Mouse (Mus musculus) small intestine, adult 2 months (tissue): ENCODE measurements around the gene Ttc25. TPM values are rescaled to one million over a fixed set of nuclear protein-coding genes. Genes with fewer than 3 reads are reported as not detected.

Source experiments
- H3K27ac ChIP-seq: fragments of 200-500 bp; 2 replicates; pipeline ENCODE4 v1.5.1; 2012; ENCODE audit warnings: low read depth, low read length, control low read depth, inconsistent platforms; ENCODE audit not compliant: insufficient read depth
- H3K27me3 ChIP-seq: fragments of 200-500 bp; 2 replicates; pipeline ENCODE4 v1.6.1; 2012; ENCODE audit warnings: mild to moderate bottlenecking, moderate library complexity, low read length, inconsistent platforms; ENCODE audit not compliant: control insufficient read depth, insufficient read depth
- H3K36me3 ChIP-seq: fragments of 200-500 bp; 2 replicates; pipeline ENCODE4 v1.6.1; 2012; ENCODE audit warnings: mild to moderate bottlenecking, low read length, control low read depth, inconsistent platforms; ENCODE audit not compliant: control insufficient read depth, insufficient read depth
- H3K4me1 ChIP-seq: fragments of 200-500 bp; 2 replicates; pipeline ENCODE4 v1.6.1; 2012; ENCODE audit warnings: low read length, inconsistent platforms, mixed read lengths; ENCODE audit not compliant: control insufficient read depth, insufficient read depth, insufficient read length
- H3K4me3 ChIP-seq: fragments of 200-500 bp; 2 replicates; pipeline ENCODE4 v1.5.1; 2012; ENCODE audit warnings: low read depth, mild to moderate bottlenecking, control low read depth, inconsistent platforms, low read length, moderate library complexity
- CTCF ChIP-seq: fragments of 200-500 bp; IDR thresholded peaks from 2 replicates; pipeline ENCODE4 v1.5.1; 2012; ENCODE audit warnings: low read depth, mild to moderate bottlenecking, control low read depth, inconsistent platforms, low read length, moderate library complexity, mixed read lengths; ENCODE audit not compliant: insufficient replicate concordance, insufficient read length; ENCODE audit errors: extremely low read depth
- POLR2A ChIP-seq: fragments of 200-500 bp; IDR thresholded peaks from 2 replicates; pipeline ENCODE4 v1.6.1; 2012; ENCODE audit warnings: low read depth, mild to moderate bottlenecking, control low read depth, inconsistent platforms, low read length, moderate library complexity
- WGBS: fragments of 180-500 bp; shearing (Covaris S2); methylation state at CpG from one replicate; pipeline ENCODE4 v1.1.7; 2018; 5-methylcytosine and 5-hydroxymethylcytosine counted together
- polyA plus RNA-seq: library from polyadenylated mRNA; depleted of rRNA; stranded (reverse); fragments of >200 nt; gene quantifications from 2 replicates; pipeline ENCODE4 v1.2.3, GENCODE M21; 2012; rRNA removed

Gene Ttc25
- polyA plus RNA-seq = 0.01 and 0.09 TPM in 2 replicates

GRCm38 (mm10) chr11:100544832-100545745, at the start of gene Ttc25:
Gene Ttc25 (plus strand): TSS chr11:100545607.
- Histone ChIP-seq H3K4me3 (peak within 1 kb of the TSS; percentile 49), H3K36me3 (no peaks in the 10 kb centered on the region), H3K27ac (peak within 1 kb of the TSS; percentile 10; the same call in 1 of the 2 replicates), H3K4me1 (peaks cover 4% of the 10 kb centered on the region; the same call in 1 of the 2 replicates), H3K27me3 (no peaks in the 10 kb centered on the region)
- 5% methylated on average over 28 of the region's 28 CpGs for WGBS
- TF ChIP-seq POLR2A = peak; percentile 34; the same call in 1 of the 2 replicates
- no peak for TF ChIP-seq CTCF

DNA sequence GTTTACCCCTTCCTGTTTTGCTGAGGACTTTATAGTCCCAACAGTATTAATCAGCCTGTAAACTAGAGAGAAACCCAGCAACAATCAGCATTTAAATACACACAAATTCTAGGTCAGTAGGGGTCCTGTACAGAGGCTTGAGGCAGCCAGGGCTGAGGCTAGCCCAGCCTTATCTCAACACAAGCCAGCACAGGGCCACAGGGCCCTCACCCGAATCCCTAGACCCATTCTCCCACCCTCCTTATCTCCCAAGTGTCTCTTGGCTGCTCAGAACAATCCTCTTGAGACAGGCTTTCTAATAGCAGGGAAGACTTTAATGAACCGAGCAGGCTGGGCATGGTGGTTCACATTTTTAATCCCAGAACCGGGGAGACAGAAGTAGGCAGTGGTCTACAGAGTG, 45.2 kb upstream of the Ttc25 start:
- 77% methylated on average over 3 of the region's 3 CpGs for WGBS
- peaks cover 86% of the 10 kb centered on the region for H3K36me3 ChIP-seq
- no peak overlapping the region for H3K27ac ChIP-seq

GRCm38 (mm10) chr11:100500651-100501050, 44.8 kb upstream of the Ttc25 start:
- no peak for TF ChIP-seq POLR2A
- no peak for TF ChIP-seq CTCF
- Histone ChIP-seq H3K36me3 (peaks cover 85% of the 10 kb centered on the region), H3K4me1 (no peaks in the 10 kb centered on the region), H3K27me3 (no peaks in the 10 kb centered on the region), H3K4me3 (no peak overlapping the region), H3K27ac (no peak overlapping the region)
- 89% methylated on average over 7 of the region's 7 CpGs for WGBS

More for the DNA sequence above, 45.2 kb upstream of the Ttc25 start:
- TF ChIP-seq CTCF (no peak), POLR2A (no peak)
- Histone ChIP-seq H3K27me3 (no peaks in the 10 kb centered on the region), H3K4me1 (no peaks in the 10 kb centered on the region), H3K4me3 (no peak overlapping the region)

GRCm38 (mm10) chr11:100501321-100501720, 44.1 kb upstream of the Ttc25 start:
- Histone ChIP-seq H3K27ac (no peak overlapping the region), H3K36me3 (peaks cover 83% of the 10 kb centered on the region), H3K4me3 (no peak overlapping the region), H3K4me1 (no peaks in the 10 kb centered on the region), H3K27me3 (no peaks in the 10 kb centered on the region)
- 59% methylated on average over 6 of the region's 6 CpGs for WGBS
- TF ChIP-seq CTCF (no peak), POLR2A (no peak)

DNA sequence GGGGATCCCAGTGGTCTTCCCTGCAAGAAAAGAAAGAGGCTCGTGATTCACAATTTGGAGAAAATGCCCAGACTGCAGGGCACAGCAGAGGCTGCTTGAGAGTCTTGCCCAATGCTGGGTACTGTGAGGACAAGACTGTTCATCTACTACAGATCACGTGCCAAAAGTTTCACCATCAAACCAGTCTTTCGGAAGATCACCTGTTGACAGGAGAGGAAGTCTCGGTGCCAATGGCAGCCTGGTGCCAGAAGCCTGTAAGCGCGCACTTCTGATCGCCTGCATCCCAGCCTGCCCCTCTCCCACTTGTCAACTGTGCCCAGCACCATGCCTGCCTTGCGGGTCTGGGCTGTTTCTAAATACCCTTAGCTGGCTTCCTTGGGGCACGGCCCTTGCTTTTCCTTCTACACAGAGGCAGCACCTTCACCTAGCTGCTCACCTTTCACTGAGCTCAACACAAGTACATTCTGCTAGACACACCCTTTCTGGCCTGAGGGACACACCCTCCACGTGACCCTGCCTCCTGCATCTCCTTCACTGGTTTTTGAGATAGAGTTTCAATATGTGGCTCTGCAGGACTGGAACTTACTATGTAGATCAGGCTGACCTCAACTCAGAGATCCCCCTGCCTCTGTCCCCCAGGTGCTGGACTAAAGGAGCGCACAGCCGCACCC, 40.3 kb upstream of the Ttc25 start:
- H3K27me3 ChIP-seq = no peaks in the 10 kb centered on the region
- TF ChIP-seq CTCF (no peak), POLR2A (no peak)
- no peaks in the 10 kb centered on the region for H3K4me1 ChIP-seq
- no peak overlapping the region for H3K4me3 ChIP-seq
- H3K27ac ChIP-seq = no peak overlapping the region
- 91% methylated on average over 12 of the region's 12 CpGs for WGBS
- H3K36me3 ChIP-seq = peaks cover 62% of the 10 kb centered on the region

GRCm38 (mm10) chr11:100505997-100506396, 39.4 kb upstream of the Ttc25 start:
- Histone ChIP-seq H3K4me1 (no peaks in the 10 kb centered on the region), H3K4me3 (no peak overlapping the region), H3K27me3 (no peaks in the 10 kb centered on the region), H3K27ac (no peak overlapping the region), H3K36me3 (peaks cover 57% of the 10 kb centered on the region)
- no peak for TF ChIP-seq POLR2A
- no peak for TF ChIP-seq CTCF
- 93% methylated on average over 8 of the region's 8 CpGs for WGBS

GRCm38 (mm10) chr11:100510556-100510955, 34.9 kb upstream of the Ttc25 start:
- Histone ChIP-seq H3K36me3 (peaks cover 53% of the 10 kb centered on the region), H3K27ac (no peak overlapping the region), H3K4me3 (no peak overlapping the region), H3K27me3 (no peaks in the 10 kb centered on the region), H3K4me1 (no peaks in the 10 kb centered on the region)
- TF ChIP-seq POLR2A (no peak), CTCF (no peak)
- WGBS = 95% methylated on average over 2 of the region's 2 CpGs
